Mouse (Mus musculus) liver, embryonic 14.5 days (tissue): ENCODE data around the gene Slc22a14. TPM values are rescaled to one million over a fixed set of nuclear protein-coding genes. Genes with fewer than 3 reads are reported as not detected.

Source experiments
- ATAC-seq: fragments of 200-750 bp; cut with Nextera tagmentation; 2 replicates; pipeline ENCODE4 v1.8.0; 2017; ENCODE audit warnings: moderate number of reproducible peaks, mild to moderate bottlenecking, moderate library complexity; ENCODE audit not compliant: insufficient read depth
- DNase-seq, 3 experiments: peaks; one replicate each; pipeline ENCODE4 v3.0.0-alpha.2; 2012 to 2013; ENCODE audit warnings: low read depth in 3 of 3, low spot score in 3 of 3
- H3K27ac ChIP-seq: fragments of 300-500 bp; sonication (generic); 2 replicates; pipeline ENCODE4 v1.5.1; 2014; ENCODE audit warnings: moderate library complexity, mild to moderate bottlenecking, control low read depth, inconsistent platforms
- H3K27me3 ChIP-seq: fragments of 300-500 bp; sonication (generic); 2 replicates; pipeline ENCODE4 v1.6.1; 2014; ENCODE audit warnings: mild to moderate bottlenecking, low read length, moderate library complexity; ENCODE audit not compliant: control insufficient read depth, insufficient read depth
- H3K36me3 ChIP-seq: fragments of 300-500 bp; sonication (generic); replicated peaks from 2 replicates; pipeline ENCODE4 v1.6.1; 2014; ENCODE audit warnings: low read depth; ENCODE audit not compliant: control insufficient read depth, insufficient read depth
- H3K4me1 ChIP-seq, 2 experiments: fragments of 200-500 bp in 1 of 2; fragments of 300-500 bp in 1 of 2; sonication (generic) in 1 of 2; replicated peaks; 2 replicates each; pipeline ENCODE4 v1.6.1; 2012 to 2014; ENCODE audit warnings: antibody characterized with exemption in 1 of 2, inconsistent platforms in 1 of 2, low read length in 1 of 2; ENCODE audit not compliant: control insufficient read depth in 2 of 2, insufficient read depth in 2 of 2
- H3K4me2 ChIP-seq: fragments of 300-500 bp; sonication (generic); 2 replicates; pipeline ENCODE4 v1.6.1; 2014; ENCODE audit warnings: low read depth, mild to moderate bottlenecking, control low read depth, moderate library complexity
- H3K4me3 ChIP-seq, 2 experiments: fragments of 200-500 bp in 1 of 2; fragments of 300-500 bp in 1 of 2; sonication (generic) in 1 of 2; 2 replicates each; pipeline ENCODE4 v1.5.1; 2012 to 2014; ENCODE audit warnings: low read depth in 2 of 2, low read length in 2 of 2, mild to moderate bottlenecking in 2 of 2, control low read depth in 1 of 2, inconsistent platforms in 1 of 2, moderate library complexity in 1 of 2; ENCODE audit not compliant: insufficient read depth in 1 of 2
- H3K9ac ChIP-seq: fragments of 300-500 bp; sonication (generic); replicated peaks from 2 replicates; pipeline ENCODE4 v1.6.1; 2014; ENCODE audit warnings: mild to moderate bottlenecking, control low read depth, moderate library complexity
- H3K9me3 ChIP-seq: fragments of 300-500 bp; sonication (generic); 2 replicates; pipeline ENCODE4 v1.6.1; 2016; ENCODE audit warnings: low read length, mixed read lengths; ENCODE audit not compliant: control insufficient read depth
- CTCF ChIP-seq: IDR thresholded peaks from 2 replicates; pipeline ENCODE4 v1.5.1; 2016; ENCODE audit warnings: antibody characterized with exemption, low read depth, control low read depth
- EP300 ChIP-seq: IDR thresholded peaks from 2 replicates; pipeline ENCODE4 v1.6.1; 2016; ENCODE audit warnings: antibody characterized with exemption, low read depth
- WGBS: fragments of 180-500 bp; shearing (Covaris S2); extraction: QIAGEN DNeasy Blood & Tissue Kit; methylation state at CpG from one replicate; pipeline ENCODE4 v1.1.7; 2014; ENCODE audit not compliant: insufficient replicate concordance; 5-methylcytosine and 5-hydroxymethylcytosine counted together
- polyA plus RNA-seq, 2 experiments: library from polyadenylated mRNA; depleted of rRNA in 1 of 2; stranded (reverse) in 1 of 2; unstranded in 1 of 2; fragments of >200 nt; fragmentation: Nextera tagmentation in 1 of 2; extraction: Ambion mirVana in 1 of 2; gene quantifications; 2 replicates each; pipeline versions ENCODE4 v1.2.1 to v1.2.3; 2012 to 2014

Slc22a14 gene
- polyA plus RNA-seq, 2 experiments, result not detected

DNA sequence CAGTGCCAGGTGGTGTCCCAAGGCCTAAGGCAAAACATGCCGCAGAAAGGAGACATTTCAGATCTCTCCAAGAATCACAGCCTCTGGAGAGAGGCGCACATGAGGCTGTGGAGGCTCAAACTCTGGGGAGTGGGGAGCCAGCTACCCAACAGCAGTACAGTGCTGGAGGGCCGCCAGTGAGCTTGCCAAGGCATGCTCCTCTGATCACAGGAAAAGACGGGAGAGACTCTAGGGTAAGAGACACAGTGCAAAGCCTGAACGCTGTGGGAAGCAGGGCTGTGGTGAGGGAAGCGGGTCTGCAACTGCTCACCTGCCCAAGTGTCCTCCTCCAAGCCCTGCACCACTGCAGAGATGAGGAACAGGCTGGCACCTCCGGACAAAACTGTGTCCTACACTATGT is 209.5 kb downstream of the Slc22a14 start:
- DNase-seq (no peak), ATAC-seq (no peak)
- Histone ChIP-seq H3K4me1 (0 out of 4 replicates have a peak, but pooled peaks cover 0 to 3% of the 10 kb centered on the region in 2 experiments), H3K9ac (no peak overlapping the region), H3K27me3 (peaks cover 7% of the 10 kb centered on the region), H3K4me2 (peak overlapping the region; percentile 50; the same call in 1 of the 2 replicates), H3K27ac (no peak overlapping the region), H3K9me3 (no peaks in the 10 kb centered on the region), H3K4me3 (no peak overlapping the region), H3K36me3 (no peaks in the 10 kb centered on the region)
- TF ChIP-seq EP300 (no peak), CTCF (no peak)
- WGBS, result 38% methylated on average over 7 of the region's 7 CpGs

DNA sequence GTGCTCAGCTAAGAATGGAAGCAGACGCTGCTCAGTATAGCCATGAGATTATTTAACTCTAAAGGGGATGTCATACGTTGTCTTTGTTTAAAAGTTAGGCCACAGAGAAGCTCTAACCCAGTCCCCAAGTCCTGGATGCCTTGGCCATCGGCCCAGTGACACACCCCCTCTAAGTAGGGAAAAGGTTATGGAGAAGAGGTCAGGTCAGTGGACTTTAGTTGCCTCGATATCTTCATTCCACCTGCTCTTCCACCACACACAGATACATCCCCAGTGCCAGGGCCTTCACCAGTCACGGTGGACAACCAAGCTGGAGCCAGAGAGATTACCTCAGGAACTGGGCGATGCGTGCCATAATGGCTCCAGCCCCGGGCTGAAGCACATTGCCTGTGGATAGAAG is 209.9 kb downstream of the Slc22a14 start:
- Histone ChIP-seq H3K4me3 (no peak overlapping the region), H3K36me3 (no peaks in the 10 kb centered on the region), H3K27ac (no peak overlapping the region), H3K9ac (no peak overlapping the region), H3K27me3 (peaks cover 7% of the 10 kb centered on the region), H3K9me3 (no peaks in the 10 kb centered on the region), H3K4me2 (no peak overlapping the region), H3K4me1 (0 out of 4 replicates have a peak, but pooled peaks cover 0 to 3% of the 10 kb centered on the region in 2 experiments)
- ATAC-seq (no peak), DNase-seq (no peak)
- WGBS, result 50% methylated on average over 8 of the region's 8 CpGs
- no peak for TF ChIP-seq CTCF
- no peak for TF ChIP-seq EP300

DNA sequence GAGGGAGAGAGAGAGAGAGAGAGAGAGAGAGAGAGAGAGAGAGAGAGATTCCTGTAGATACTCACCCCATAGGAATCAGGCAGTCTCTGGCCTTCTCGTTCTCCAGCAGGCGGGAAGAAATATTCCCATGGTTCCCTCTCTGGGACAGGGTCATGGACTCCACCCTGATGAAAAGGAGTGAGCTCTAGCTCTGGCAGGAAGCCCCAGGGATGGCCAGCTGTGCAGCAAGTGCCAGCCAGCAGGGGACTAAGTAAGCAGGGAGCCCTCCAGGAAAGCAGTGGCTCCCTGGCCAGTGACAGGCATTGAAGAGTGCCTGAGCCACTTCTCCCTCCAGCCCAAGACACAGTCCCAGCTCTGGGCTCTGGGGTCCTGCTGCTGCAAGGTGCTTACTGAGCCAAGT is 213.6 kb downstream of the Slc22a14 start:
- 61% methylated on average over 2 of the region's 2 CpGs for WGBS
- Histone ChIP-seq H3K9me3 (no peaks in the 10 kb centered on the region), H3K9ac (no peak overlapping the region), H3K4me3 (no peak overlapping the region), H3K4me2 (no peak overlapping the region), H3K27ac (no peak overlapping the region), H3K4me1 (no peaks in the 10 kb centered on the region), H3K36me3 (no peaks in the 10 kb centered on the region), H3K27me3 (peaks cover 7% of the 10 kb centered on the region)
- DNase-seq (no peak), ATAC-seq (no peak)
- TF ChIP-seq CTCF, result no peak
- no peak for TF ChIP-seq EP300

DNA sequence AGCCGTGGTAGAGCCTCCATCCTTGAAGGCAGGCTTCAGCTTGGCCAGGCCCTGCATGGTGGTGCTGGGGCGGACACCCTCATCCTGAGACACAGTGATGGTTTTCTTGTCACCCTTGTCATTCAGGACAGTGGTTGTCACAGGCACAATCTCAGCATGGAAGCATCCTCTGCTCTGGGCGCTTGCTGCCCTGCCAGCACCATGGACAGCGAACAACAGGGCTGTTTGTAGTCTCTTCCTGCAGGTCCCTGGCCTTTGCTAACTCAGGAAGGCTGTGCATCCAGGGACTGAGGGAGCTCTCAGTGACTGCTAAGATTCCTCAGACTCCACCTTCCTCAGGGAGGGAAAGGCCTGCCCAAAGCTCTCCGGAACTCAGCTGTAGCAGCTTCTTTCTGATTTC is 215.8 kb downstream of the Slc22a14 start:
- WGBS, result 15% methylated on average over 5 of the region's 5 CpGs
- no peaks in the 10 kb centered on the region for H3K36me3 ChIP-seq
- no peaks in the 10 kb centered on the region for H3K4me1 ChIP-seq
- no peak overlapping the region for H3K4me2 ChIP-seq
- H3K9me3 ChIP-seq, result no peaks in the 10 kb centered on the region
- no peak overlapping the region for H3K9ac ChIP-seq
- no peak for DNase-seq
- TF ChIP-seq EP300 (no peak), CTCF (no peak)
- no peak for ATAC-seq
- H3K27ac ChIP-seq, result no peak overlapping the region
- H3K4me3 ChIP-seq, result no peak overlapping the region
- H3K27me3 ChIP-seq, result no peaks in the 10 kb centered on the region

DNA sequence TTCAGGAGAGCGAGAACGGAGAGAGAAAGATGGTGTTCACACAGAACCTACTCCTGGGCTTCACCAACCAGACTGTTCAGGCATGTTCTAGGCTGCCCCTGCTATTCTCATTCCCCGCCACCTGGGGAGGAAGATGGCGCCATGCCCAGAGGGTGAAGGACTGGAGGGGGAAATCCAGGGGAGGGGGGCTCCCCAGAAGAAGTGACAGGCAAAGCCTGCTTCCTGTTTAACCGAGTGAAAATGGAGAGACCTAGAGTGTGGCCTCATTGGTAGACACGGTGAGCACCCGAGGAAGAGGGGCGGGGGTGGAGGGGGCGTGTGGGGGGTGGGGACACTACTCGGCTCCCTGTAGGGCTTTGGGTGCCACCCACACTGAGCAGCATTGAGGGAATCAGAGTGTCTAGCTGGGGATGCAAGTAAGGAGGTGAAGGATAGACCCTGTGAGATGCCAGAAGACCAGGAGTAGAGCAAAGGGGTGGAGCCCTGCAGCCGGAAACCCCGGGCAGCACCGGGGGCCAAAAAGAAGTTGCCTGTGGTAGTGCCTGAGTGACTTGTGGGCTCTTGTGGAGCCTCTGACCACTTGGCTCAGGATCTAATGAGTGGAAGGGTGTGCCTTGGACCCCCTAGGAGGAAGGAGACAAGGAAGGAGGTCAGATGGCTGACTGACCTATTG is 219.1 kb downstream of the Slc22a14 start:
- no peak for TF ChIP-seq EP300
- TF ChIP-seq CTCF, result no peak
- no peaks in the 10 kb centered on the region for H3K4me1 ChIP-seq
- H3K4me2 ChIP-seq, result no peak overlapping the region
- no peak for DNase-seq
- H3K27me3 ChIP-seq, result no peaks in the 10 kb centered on the region
- ATAC-seq, result no peak
- H3K27ac ChIP-seq, result no peak overlapping the region
- WGBS, result 58% methylated on average over 13 of the region's 13 CpGs
- no peaks in the 10 kb centered on the region for H3K36me3 ChIP-seq
- no peak overlapping the region for H3K9ac ChIP-seq
- H3K9me3 ChIP-seq, result no peaks in the 10 kb centered on the region
- no peak overlapping the region for H3K4me3 ChIP-seq
